Mouse (Mus musculus): ENCODE results near the gene Slc7a7.

GRCm38 (mm10) chr14:54427696-54428095 lies 10.1 kb upstream of the Slc7a7 start:
- TF ChIP-seq GATA1 (IDR thresholded peaks at IDR 0.05; ENCODE audit: low read depth, low read length) = no peak
- TF ChIP-seq HCFC1 (IDR thresholded peaks at IDR 0.05; ENCODE audit: low read depth, low read length) = no peak
- no peak for TF ChIP-seq CTCF (IDR thresholded peaks at IDR 0.05 in 2 of 3, conservative IDR thresholded peaks at IDR 0.05 in 1 of 3; ENCODE audit: control insufficient read depth in 1 of 3, insufficient read depth in 1 of 3, low read depth in 2 of 3, low read length in 3 of 3, poor library complexity in 1 of 3, severe bottlenecking in 1 of 3)
- TF ChIP-seq ZKSCAN1 (IDR thresholded peaks at IDR 0.05; ENCODE audit: low read depth, low read length) = no peak
- no peak for TF ChIP-seq TCF12 (IDR thresholded peaks at IDR 0.05; ENCODE audit: low read depth, low read length)
- TF ChIP-seq MAX (IDR thresholded peaks at IDR 0.05; ENCODE audit: low read length) = no peak; the same call in 1 of the 2 replicates
- TF ChIP-seq TBP (IDR thresholded peaks at IDR 0.05; ENCODE audit: low read depth, low read length) = no peak
- TF ChIP-seq ZMIZ1 (IDR thresholded peaks at IDR 0.05; ENCODE audit: low read depth, low read length) = no peak
- TF ChIP-seq EP300 (IDR thresholded peaks at IDR 0.05; ENCODE audit: low read depth in 1 of 2, low read length in 2 of 2) = no peak
- TF ChIP-seq NELFE (IDR thresholded peaks at IDR 0.05; ENCODE audit: low read depth, low read length) = no peak
- no peak for TF ChIP-seq POLR2A (IDR thresholded peaks at IDR 0.05; ENCODE audit: control insufficient read depth in 1 of 2, insufficient read depth in 1 of 2, low read depth in 1 of 2, low read length in 2 of 2, poor library complexity in 1 of 2)
- no peak for TF ChIP-seq KAT2A (conservative IDR thresholded peaks at IDR 0.05; ENCODE audit: low read depth, low read length)
